Mouse (Mus musculus) cerebellum, postnatal 25 days (tissue): ENCODE measurements around the gene Cmtm8.
A peak's percentile ranks its signal among the peaks of the same experiment; 100 is the strongest.

Experiments
- DNase-seq, 2 experiments: peaks; one replicate each; pipeline ENCODE4 v3.0.0; 2021; ENCODE audit warnings: mixed read lengths in 2 of 2

The Cmtm8 gene

GRCm38 (mm10) chr9:114821548-114822289 lies 22.2 kb downstream of the Cmtm8 start:
- DNase-seq = no peak

GRCm38 (mm10) chr9:114818918-114819317 lies 25.0 kb downstream of the Cmtm8 start:
- no peak for DNase-seq

- no peak for DNase-seq
These were observed 26.9 kb downstream of the Cmtm8 start for GRCm38 (mm10) chr9:114817012-114817411.

- no peak for DNase-seq
These were observed 27.8 kb downstream of the Cmtm8 start for GRCm38 (mm10) chr9:114816121-114816520.

- peak; percentile 29 to 46 for DNase-seq
These were observed 28.6 kb downstream of the Cmtm8 start for GRCm38 (mm10) chr9:114815315-114815714.

- DNase-seq = no peak
These were observed 32.0 kb downstream of the Cmtm8 start for GRCm38 (mm10) chr9:114812001-114812400.

GRCm38 (mm10) chr9:114810837-114811236 lies 33.1 kb downstream of the Cmtm8 start:
- no peak for DNase-seq

- no peak for DNase-seq
These were observed 35.3 kb downstream of the Cmtm8 start for GRCm38 (mm10) chr9:114808671-114809070.

GRCm38 (mm10) chr9:114807261-114807660 lies 36.7 kb downstream of the Cmtm8 start:
- no peak for DNase-seq

- DNase-seq = no peak
These were observed 38.7 kb downstream of the Cmtm8 start for GRCm38 (mm10) chr9:114805151-114805671.

GRCm38 (mm10) chr9:114802191-114802590 lies 41.8 kb downstream of the Cmtm8 start:
- no peak for DNase-seq

- no peak for DNase-seq
These were observed 42.7 kb downstream of the Cmtm8 start for GRCm38 (mm10) chr9:114801301-114801700.

- DNase-seq = no peak
These were observed 44.4 kb downstream of the Cmtm8 start for GRCm38 (mm10) chr9:114799498-114800107.

GRCm38 (mm10) chr9:114798845-114799244 lies 45.1 kb downstream of the Cmtm8 start:
- no peak for DNase-seq

GRCm38 (mm10) chr9:114797329-114798004 lies 46.5 kb downstream of the Cmtm8 start:
- peak; percentile 81 to 87 for DNase-seq

- no peak for DNase-seq
These were observed 47.4 kb downstream of the Cmtm8 start for GRCm38 (mm10) chr9:114796473-114797050.

GRCm38 (mm10) chr9:114794491-114794890 lies 49.5 kb downstream of the Cmtm8 start:
- DNase-seq = no peak

GRCm38 (mm10) chr9:114793764-114794295 lies 50.1 kb downstream of the Cmtm8 start:
- no peak for DNase-seq

- DNase-seq = no peak
These were observed 54.0 kb downstream of the Cmtm8 start for GRCm38 (mm10) chr9:114789989-114790388.

- no peak for DNase-seq
These were observed 54.4 kb downstream of the Cmtm8 start for GRCm38 (mm10) chr9:114789557-114789956.

- DNase-seq = no peak
These were observed 55.3 kb downstream of the Cmtm8 start for GRCm38 (mm10) chr9:114788697-114789096.

GRCm38 (mm10) chr9:114787716-114788115 lies 56.2 kb downstream of the Cmtm8 start:
- no peak for DNase-seq

GRCm38 (mm10) chr9:114787134-114787533 lies 56.8 kb downstream of the Cmtm8 start:
- DNase-seq = no peak
